Mouse (Mus musculus): ENCODE measurements around the gene Tgfa.

GRCm38 (mm10) chr6:86233512-86234430, 38.7 kb downstream of the Tgfa start:
- TF ChIP-seq POLR2A (IDR thresholded peaks at IDR 0.05; ENCODE audit: borderline replicate concordance, low read depth, low read length) (no peak), CTCF (IDR thresholded peaks at IDR 0.05; ENCODE audit: low read depth, low read length) (no peak)

All from bone marrow macrophage, adult 2 months (primary cell).